Mouse (Mus musculus): ENCODE measurements around the gene Smoc2. TPM values are rescaled to one million over a fixed set of nuclear protein-coding genes. Genes with fewer than 3 reads are reported as not detected.

The Smoc2 gene
- 10 to 100 TPM; 34.1 to 35.7 TPM for total RNA-seq (2021)

- peak; percentile 18 to 25 for DNase-seq
These were observed at the start of gene Smoc2 for GRCm38 (mm10) chr17:14279177-14279965. Gene Smoc2, plus strand, starts transcription at chr17:14279506.

- DNase-seq: no peak
These were observed 48.4 kb upstream of the Smoc2 start for GRCm38 (mm10) chr17:14230698-14231430.

- peak; percentile 65 to 78 for DNase-seq
These were observed 46.7 kb upstream of the Smoc2 start for GRCm38 (mm10) chr17:14232629-14233028.

DNA sequence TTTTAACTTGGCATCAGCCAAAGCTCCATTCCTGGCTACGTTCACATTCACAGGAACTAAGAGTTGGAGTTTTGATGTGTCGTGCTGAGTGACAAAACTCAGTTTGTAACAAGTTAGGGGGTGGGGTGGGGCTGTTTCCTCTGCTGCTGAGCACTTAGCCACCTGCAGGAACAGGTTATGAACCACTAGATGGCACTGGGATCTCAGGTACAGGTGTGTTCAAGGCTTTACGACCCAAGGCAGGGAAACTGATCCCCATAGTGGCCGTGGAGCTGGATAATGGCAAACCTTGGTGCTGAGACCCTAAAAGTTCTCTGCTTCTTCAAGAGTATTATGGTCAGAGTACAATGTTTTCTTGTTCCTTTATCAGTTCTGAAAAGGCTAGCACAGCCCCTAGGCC is 45.6 kb upstream of the Smoc2 start:
- no peak for DNase-seq

DNA sequence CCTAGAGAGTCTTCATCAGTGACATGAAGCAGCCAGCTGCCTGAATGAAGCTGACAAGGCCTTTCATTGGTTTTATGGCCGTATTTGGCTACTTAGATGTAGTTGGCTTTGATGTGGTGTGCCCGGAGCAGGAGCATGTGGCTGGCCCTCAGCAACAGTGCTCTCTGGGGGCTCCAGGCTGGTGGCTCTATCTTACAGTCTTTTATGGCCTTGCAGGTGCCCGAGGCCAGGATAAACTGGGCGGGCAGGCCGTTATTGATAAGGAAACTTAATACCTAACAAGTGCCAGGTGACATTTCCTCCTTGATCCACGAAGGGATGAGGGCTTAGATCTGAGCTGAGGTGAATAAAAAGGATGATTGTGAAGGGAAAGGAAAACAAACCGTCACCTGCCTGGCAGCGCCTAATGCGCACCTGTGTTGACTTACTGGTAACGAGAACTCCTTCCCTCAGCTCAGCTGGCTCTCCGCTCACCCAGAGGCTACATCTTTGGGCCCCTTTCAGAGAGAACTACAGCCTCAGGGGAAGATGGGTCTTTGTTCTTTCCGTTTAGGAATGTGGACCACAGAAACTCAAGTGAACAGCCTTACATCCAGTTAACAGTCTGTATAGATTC is 44.4 kb upstream of the Smoc2 start:
- no peak for DNase-seq

GRCm38 (mm10) chr17:14237134-14237533 is 42.2 kb upstream of the Smoc2 start:
- DNase-seq: no peak

GRCm38 (mm10) chr17:14239960-14240359 is 39.3 kb upstream of the Smoc2 start:
- no peak for DNase-seq

DNA sequence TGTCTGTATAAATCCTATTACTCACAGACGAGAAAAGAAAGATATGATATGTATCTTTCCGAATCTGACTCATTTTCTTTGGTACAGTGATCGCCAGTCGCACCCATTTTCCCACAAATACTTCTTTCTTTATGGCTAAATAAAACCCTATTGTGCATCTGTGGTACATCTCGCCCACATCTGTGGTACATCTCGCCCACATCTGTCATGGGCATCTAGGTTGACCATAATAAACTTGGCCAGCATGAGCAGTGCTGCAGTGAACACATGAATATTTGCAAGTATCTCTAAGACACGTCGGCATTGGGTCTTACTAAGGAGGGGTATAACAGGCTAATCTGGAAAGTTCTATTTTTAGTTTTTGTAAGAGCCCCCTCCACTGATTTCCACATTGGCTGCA is 36.7 kb upstream of the Smoc2 start:
- DNase-seq: no peak

DNA sequence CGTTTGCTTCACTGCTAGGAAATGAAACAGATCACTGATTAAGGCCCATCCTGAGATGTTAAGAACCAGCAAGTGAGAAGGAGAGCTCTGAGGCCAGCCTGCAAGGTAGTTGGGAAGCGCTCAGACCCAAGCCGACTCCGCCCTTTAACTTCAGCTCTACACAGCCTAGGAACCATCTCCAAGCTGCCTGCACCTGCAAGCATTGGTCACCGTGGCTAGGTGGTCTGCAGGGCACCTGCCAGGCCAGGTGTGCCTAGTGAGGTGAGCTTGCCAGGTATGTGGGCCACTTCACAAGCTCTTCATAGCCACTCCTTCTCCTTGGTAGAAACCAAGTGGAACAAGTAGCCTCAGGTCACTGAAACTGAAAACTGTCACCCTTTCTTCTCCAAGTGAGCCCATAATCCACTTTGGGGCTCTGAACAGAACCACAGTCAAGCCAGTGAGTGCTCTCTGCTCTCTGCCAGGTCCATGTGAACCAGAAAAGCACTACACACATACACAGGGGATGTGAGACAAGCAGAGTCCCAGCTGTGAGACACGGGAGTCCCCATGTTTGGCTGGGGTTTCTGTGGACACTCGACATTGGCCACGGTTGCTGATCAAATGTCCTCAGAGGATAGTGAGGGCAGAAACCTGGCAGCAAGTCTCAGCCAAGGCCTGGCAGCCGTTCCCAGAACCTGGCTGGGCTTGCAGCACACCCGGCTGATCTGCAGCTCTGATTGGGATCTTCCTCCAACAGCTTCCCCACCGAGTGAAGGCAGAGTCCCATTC is 34.9 kb upstream of the Smoc2 start:
- DNase-seq: no peak

- DNase-seq: no peak
These were observed 33.0 kb upstream of the Smoc2 start for GRCm38 (mm10) chr17:14246266-14246665.

- peak; percentile 76 to 78 for DNase-seq
These were observed 31.4 kb upstream of the Smoc2 start for GRCm38 (mm10) chr17:14247931-14248330.

DNA sequence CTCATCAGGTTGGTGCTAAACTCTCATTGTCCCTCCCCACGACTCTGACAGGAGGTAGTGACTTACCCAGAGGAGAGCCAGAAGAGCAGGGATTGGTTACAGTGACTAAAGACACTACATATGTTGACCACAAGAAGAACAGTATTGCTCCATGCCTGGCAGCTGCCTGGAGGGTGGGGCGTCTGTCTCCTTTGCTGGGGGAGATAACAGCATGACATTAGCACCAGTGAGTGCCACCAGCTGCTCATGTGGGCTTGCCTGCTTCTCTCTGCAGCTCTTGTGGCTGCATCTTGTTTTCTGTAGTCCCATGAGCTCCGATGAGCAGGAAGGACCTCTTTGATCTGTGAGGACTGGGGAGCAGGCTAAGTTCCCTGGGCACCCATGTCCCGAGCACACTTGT is 29.7 kb upstream of the Smoc2 start:
- DNase-seq: no peak

GRCm38 (mm10) chr17:14250401-14250800 is 28.9 kb upstream of the Smoc2 start:
- no peak for DNase-seq

- DNase-seq: no peak
These were observed 26.9 kb upstream of the Smoc2 start for GRCm38 (mm10) chr17:14252456-14252855.

DNA sequence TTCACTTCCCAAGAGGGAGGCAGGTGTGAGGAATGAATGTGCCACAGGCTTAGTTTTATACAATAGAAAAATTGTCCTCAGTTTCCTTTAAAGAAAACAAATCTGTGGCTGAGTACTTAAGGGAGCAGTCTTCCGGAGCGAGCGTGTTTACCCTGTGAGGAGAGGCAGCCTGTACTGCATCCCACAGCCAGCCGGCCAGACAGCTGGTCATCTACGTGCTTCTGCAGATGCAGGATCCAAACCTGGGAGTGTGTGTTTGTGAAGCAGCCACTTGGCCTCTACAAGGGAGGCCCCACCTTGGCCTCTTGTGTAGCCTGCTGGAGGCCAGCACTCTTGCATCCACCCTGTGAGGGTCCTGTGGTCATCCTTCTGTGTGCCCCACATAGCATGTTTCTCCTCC is 24.7 kb upstream of the Smoc2 start:
- DNase-seq: no peak

DNA sequence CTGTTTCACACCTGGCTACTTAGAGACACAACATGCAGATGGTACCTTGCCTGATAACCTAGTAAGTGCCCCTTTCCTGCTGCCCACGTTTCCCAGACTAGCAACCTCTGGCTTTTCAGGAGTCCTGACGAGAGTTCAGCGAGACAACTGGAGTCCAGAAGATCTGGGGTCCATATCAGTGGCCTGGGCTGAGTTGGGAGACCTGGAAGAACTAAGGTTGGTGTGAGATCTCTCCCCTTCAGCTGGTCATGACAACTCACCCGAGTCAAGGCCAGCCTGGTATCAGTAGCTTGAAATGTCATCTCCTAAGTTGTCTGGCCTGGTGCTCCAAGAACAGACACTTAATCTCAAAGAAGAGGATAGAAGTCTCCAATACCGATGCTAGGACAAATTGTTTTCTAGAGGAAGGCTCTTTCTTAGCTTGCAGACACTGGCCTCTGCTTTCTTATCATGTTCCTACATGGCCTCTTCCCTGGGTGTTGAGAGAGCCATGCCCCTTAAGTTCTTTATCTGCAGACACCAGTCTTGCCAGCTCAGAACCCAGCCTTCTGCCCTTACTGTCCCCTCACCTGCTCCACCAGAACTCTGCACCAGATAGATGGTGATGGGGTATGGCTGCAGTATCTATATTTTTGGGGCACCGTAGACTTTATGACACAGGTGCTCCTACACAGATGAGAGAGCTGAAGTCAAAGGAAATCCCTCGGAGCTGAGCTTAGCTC is 21.3 kb upstream of the Smoc2 start:
- DNase-seq: no peak

GRCm38 (mm10) chr17:14258906-14259305 is 20.4 kb upstream of the Smoc2 start:
- no peak for DNase-seq

DNA sequence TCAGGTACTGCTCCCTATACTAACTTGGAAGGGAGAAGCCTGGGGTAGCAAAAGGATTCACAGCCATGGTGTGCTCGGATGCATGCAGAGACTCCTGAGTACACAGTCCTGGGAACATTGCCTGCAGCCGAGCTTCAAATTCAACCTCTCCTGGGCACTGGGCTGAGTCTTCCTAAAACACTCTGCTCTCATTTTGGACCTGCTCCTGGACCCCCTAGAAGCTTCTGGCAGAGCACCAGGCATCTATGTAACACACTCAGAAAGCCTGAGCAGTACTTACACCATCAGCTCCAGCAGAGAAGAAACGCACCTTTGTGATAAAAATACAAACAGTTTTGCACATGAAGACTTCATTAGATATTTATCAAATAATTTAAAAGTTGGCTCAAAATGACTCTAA is 18.3 kb upstream of the Smoc2 start:
- DNase-seq: no peak

GRCm38 (mm10) chr17:14262217-14262616 is 17.1 kb upstream of the Smoc2 start:
- DNase-seq: no peak

DNA sequence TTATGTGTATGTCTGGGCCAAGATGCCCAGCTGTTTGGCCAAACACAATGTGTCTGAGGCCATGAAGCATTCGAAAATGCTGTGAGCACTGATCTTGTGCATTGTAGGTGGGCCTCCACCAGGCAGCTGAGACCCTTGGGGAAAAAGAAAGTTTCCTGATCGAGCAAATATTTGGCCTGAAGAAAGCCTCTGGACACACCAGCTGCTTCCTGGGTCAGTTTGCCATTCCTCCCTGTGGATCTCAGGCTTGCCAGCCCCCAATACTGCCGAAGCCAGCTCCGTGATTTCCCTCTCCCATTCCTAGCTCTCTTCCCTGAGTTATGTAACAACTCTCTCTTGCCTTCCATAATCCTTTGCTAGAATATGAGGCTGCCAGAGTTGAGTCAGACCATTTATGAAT is 11.3 kb upstream of the Smoc2 start:
- DNase-seq: no peak

DNA sequence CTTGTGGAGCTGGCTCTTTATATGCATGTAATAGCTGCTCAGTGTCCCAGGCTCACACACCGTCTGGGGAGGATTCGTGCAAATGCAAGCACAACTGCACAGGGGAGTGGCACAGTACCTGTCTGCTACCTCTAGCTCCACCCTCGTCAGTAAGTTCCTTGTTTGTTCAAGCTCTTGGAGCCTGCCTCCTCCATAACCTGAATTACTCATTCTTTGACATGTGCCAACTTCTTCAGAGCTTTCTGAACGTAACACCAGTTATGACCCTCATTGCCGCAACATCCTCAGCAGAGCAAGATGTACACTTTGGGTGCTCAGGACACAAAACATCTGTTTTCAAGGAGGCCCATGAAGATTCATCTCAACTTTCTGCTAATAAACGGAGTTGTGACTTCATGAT is 5.9 kb upstream of the Smoc2 start:
- no peak for DNase-seq

DNA sequence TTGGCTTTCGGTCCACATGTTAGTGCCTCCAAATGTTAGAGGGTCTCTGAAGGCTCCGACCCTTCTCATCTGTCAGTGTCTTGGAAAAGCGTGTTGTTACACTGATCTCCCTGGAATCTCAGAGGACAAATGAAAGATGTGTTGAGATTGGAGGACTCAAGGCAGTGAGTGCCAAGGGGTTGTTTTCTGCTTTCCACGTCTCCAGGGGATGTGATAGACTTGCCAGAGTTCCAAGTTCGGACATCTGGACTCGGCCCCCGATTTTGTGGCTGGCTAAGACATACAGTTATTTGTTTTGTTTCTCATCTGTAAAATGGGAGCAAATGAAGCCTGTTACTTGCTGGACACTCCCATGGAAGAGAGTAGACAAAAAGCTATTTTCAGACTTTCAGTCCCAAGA is 2.0 kb upstream of the Smoc2 start:
- DNase-seq: no peak

Data from layer of hippocampus, postnatal 36 days (tissue).